Mouse (Mus musculus) kidney, postnatal 14 days (tissue): ENCODE results near the gene V1ra8.
"Not testable (repeated sequence)": the region's sequence is repeated elsewhere in the genome, so short reads cannot be mapped to it uniquely, and the experiment has no call there.

Source experiments
- DNase-seq: peaks from one replicate; pipeline ENCODE4 v3.0.0; 2022; ENCODE audit warnings: mixed read lengths

V1ra8 gene

GRCm38 (mm10) chr6:90202493-90202892 lies at the start of gene V1ra8:
Gene V1ra8 (plus strand): TSS chr6:90202793.
- DNase-seq: not testable (repeated sequence)

GRCm38 (mm10) chr6:90160139-90160538 lies 42.5 kb upstream of the V1ra8 start:
- DNase-seq: no peak

- no peak for DNase-seq
These were observed 28.1 kb upstream of the V1ra8 start, which contains the start of gene Vmn1r52 for GRCm38 (mm10) chr6:90174508-90174907. Gene Vmn1r52 (plus strand): TSS chr6:90174808.

- no peak for DNase-seq
These were observed 21.7 kb downstream of the V1ra8 start, which contains the start of gene Vmn1r53 for GRCm38 (mm10) chr6:90224338-90224737. Gene Vmn1r53 (minus strand): TSS chr6:90224438.

- not testable (repeated sequence) for DNase-seq
These were observed 29.5 kb downstream of the V1ra8 start for GRCm38 (mm10) chr6:90232114-90232513.

GRCm38 (mm10) chr6:90232681-90233080 lies 30.1 kb downstream of the V1ra8 start:
- DNase-seq: no peak

GRCm38 (mm10) chr6:90244019-90244418 lies 41.4 kb downstream of the V1ra8 start:
- no peak for DNase-seq

- DNase-seq: no peak
These were observed 43.4 kb downstream of the V1ra8 start, which contains the start of gene Vmn1r54 for GRCm38 (mm10) chr6:90246000-90246399. Gene Vmn1r54 (plus strand): TSS chr6:90246300.
